Mouse (Mus musculus): ENCODE results near the gene St6galnac6. TPM values are rescaled to one million over a fixed set of nuclear protein-coding genes. Genes with fewer than 3 reads are reported as not detected.

St6galnac6 gene
- polyA plus RNA-seq, 1 experiment from 2014 or later, result 21.6 TPM

DNA sequence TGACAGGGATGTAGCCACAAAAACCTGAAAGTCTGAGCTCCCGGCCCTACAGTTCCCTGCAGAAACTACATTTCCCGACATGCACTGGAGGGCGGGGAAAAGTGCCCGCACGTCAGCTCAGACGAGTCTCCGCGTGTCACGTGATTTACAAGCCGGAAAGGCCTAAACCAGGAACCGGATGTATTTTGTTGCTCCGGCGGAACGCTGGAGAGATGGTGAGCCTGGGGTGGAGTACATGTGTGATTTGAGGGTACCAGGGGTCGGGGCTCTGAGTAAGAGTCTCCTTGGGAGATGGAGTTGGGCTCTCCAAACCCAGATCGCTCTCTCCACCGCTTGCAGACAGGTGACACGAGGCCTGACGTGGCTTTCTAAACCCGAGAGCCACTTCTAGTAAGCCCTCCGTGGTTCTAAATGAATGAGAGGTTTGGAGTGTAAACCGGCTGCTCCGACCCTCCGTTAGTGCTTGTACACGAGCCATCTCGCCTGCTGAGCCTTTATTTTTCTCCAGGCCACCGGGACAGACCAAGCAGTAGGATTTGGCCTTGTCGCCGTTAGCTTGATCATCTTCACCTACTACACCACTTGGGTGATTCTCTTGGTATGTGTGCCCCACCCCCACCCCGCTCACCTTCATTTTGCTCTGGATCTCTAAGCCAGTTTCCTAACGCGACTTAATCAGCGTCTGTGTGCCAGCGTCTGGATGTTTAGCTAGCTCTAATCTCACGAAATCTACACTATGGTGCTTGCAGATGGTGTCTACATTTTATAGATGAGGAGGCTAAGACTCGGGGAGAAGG, 28.6 kb upstream of the St6galnac6 start, which contains the start of gene Dpm2:
TSS of gene Dpm2 (plus strand) at position 161 of the 797 bp plus-strand sequence.
- Histone ChIP-seq H3K27ac (ENCODE audit: low read length) (no peak within 1 kb of the TSS), H3K4me1 (replicated peaks; ENCODE audit: control insufficient read depth, insufficient read depth, low read length) (peaks cover 19% of the 10 kb centered on the region), H3K9me3 (ENCODE audit: control insufficient read depth, low read length) (no peaks in the 10 kb centered on the region), H3K36me3 (ENCODE audit: control insufficient read depth, insufficient read depth) (peaks cover 6% of the 10 kb centered on the region; the same call in 1 of the 2 replicates), H3K4me2 (ENCODE audit: low read length) (peak within 1 kb of the TSS; percentile 89), H3K9ac (replicated peaks; ENCODE audit: low read depth, low read length) (peak within 1 kb of the TSS; percentile 57), H3K4me3 (replicated peaks; ENCODE audit: low read length) (peak within 1 kb of the TSS; percentile 58), H3K27me3 (replicated peaks; ENCODE audit: control insufficient read depth, insufficient read depth, low read length) (no peaks in the 10 kb centered on the region)
- ATAC-seq, result peak; percentile 86
- 2% methylated on average over 36 of the region's 36 CpGs for WGBS

DNA sequence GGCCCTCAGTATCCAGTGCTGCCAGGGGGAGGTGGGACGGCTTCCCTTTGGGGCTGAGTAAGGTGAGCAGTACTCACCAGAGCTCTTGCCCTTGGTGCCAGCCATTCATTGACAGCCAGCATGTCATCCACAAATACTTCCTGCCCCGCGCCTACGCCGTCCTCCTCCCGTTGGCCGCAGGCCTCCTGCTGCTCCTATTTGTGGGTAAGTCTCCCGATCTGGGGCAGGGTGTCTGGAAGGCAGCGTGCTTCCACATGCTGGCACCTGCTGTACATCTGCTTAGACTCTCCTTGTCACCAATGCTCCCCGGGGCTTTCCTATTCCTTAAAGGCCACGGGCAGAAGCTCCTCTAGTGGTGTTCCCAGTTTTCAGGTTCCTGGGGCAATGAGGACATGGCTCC, 27.3 kb upstream of the St6galnac6 start:
- H3K4me3 ChIP-seq (replicated peaks; ENCODE audit: low read length), result no peak overlapping the region

DNA sequence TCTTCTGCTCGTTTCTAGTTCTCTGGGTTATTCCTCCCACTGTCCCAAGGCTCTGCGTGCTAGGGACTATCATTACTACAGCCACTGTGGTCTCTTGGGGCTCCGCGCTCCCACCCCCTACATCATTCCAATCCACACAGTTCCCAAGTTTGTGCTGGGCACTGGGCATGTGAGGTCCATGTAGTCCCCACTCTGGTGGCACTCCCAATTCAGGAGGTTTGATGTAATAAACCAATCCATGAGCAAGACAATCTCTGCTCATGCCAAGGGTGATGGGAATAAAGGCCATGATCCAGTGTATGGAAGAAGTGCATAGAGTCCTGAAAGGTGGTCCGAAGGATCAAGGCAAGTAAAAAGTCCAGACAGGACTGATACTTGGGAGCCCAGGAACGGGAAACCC, 25.0 kb upstream of the St6galnac6 start, which contains the start of gene Pip5kl1:
TSS of gene Pip5kl1 (plus strand) at position 301 of the 400 bp plus-strand sequence.
- H3K27ac ChIP-seq (ENCODE audit: low read length), result no peak within 1 kb of the TSS

More for the DNA sequence above, 27.3 kb upstream of the St6galnac6 start:
- Histone ChIP-seq H3K4me1 (replicated peaks; ENCODE audit: control insufficient read depth, insufficient read depth, low read length) (peaks cover 19% of the 10 kb centered on the region), H3K27me3 (replicated peaks; ENCODE audit: control insufficient read depth, insufficient read depth, low read length) (no peaks in the 10 kb centered on the region), H3K4me2 (ENCODE audit: low read length) (no peak overlapping the region), H3K9ac (replicated peaks; ENCODE audit: low read depth, low read length) (no peak overlapping the region), H3K27ac (ENCODE audit: low read length) (no peak overlapping the region), H3K9me3 (ENCODE audit: control insufficient read depth, low read length) (no peaks in the 10 kb centered on the region), H3K36me3 (ENCODE audit: control insufficient read depth, insufficient read depth) (peaks cover 6% of the 10 kb centered on the region; the same call in 1 of the 2 replicates)
- ATAC-seq, result no peak
- WGBS, result 88% methylated on average over 11 of the region's 11 CpGs

DNA sequence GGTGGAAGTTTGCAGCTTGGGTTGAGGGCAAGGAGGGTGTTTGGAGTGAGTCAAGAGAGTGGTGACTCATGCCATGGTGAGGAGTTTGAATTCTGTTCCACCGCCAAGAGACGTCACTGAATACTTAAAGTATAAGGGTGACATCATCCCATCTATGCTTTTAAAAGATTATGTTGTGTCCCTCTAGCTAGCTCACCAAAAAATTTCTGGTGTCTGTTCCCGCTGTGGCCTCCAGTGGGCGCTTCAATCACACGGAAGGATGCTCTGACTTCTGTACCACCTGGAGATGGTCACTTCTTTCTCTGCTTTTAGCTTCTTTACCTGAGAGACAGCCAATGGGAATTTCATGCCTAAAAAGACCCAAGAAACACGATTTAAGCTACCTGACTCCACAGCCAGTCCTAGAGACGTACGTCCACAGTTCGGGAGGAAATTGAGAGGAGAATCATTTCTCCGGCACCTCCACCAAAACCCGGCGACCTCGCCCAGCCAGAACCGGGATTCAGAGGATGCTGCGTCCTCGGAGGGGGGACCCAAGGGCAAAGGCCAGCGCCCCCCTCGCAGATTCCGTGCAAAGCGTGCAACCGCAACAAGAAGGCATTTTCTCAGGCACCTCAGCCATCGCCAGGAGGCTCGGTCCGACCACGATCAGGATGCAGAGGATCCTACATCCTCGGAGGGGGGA, 24.5 kb upstream of the St6galnac6 start:
- WGBS, result under 1% methylated on average over 26 of the region's 26 CpGs
- Histone ChIP-seq H3K4me3 (replicated peaks; ENCODE audit: low read length) (peak overlapping the region; percentile 59), H3K9ac (replicated peaks; ENCODE audit: low read depth, low read length) (peak overlapping the region; percentile 63), H3K4me1 (replicated peaks; ENCODE audit: control insufficient read depth, insufficient read depth, low read length) (peaks cover 19% of the 10 kb centered on the region), H3K27me3 (replicated peaks; ENCODE audit: control insufficient read depth, insufficient read depth, low read length) (peaks cover 8% of the 10 kb centered on the region; the same call in 1 of the 2 replicates), H3K36me3 (ENCODE audit: control insufficient read depth, insufficient read depth) (no peaks in the 10 kb centered on the region), H3K27ac (ENCODE audit: low read length) (no peak overlapping the region), H3K4me2 (ENCODE audit: low read length) (peak overlapping the region; percentile 99), H3K9me3 (ENCODE audit: control insufficient read depth, low read length) (no peaks in the 10 kb centered on the region)
- ATAC-seq, result peak; percentile 34; the same call in 1 of the 2 replicates

More for the DNA sequence above, 25.0 kb upstream of the St6galnac6 start, which contains the start of gene Pip5kl1:
- 81% methylated on average over 6 of the region's 6 CpGs for WGBS
- Histone ChIP-seq H3K9ac (replicated peaks; ENCODE audit: low read depth, low read length) (peak within 1 kb of the TSS; percentile 63), H3K36me3 (ENCODE audit: control insufficient read depth, insufficient read depth) (no peaks in the 10 kb centered on the region), H3K4me1 (replicated peaks; ENCODE audit: control insufficient read depth, insufficient read depth, low read length) (peaks cover 19% of the 10 kb centered on the region), H3K9me3 (ENCODE audit: control insufficient read depth, low read length) (no peaks in the 10 kb centered on the region), H3K4me3 (replicated peaks; ENCODE audit: low read length) (peak within 1 kb of the TSS; percentile 59), H3K4me2 (ENCODE audit: low read length) (peak within 1 kb of the TSS; percentile 99), H3K27me3 (replicated peaks; ENCODE audit: control insufficient read depth, insufficient read depth, low read length) (peaks cover 5% of the 10 kb centered on the region; the same call in 1 of the 2 replicates)
- no peak for ATAC-seq

DNA sequence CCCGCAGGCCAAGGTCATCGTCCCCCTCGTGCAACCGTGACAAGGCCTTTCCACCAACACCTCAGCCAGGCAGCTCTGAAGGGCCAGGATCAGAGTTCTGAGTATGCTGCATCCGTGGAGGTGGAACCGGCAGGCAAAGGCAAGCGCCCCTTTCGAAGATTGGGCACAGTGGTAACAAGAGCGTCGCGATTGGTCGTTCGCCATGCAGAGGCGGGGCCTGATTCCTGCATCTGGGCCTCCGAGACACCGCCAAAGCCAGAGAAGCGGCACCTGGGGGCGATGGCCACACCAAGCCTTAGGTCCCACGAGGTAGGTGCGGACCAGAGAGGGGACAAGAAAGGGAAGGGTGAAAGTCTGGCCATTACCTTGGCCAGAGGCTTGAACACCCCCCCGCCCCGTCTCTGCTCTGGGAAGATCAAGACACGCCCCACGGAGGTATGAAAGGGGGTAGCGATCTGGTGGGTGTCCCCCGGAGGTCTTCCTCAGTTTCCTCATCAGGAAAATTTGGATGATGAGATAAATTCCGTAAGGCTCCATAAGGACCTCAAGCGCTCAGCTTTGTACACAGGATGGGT, 23.8 kb upstream of the St6galnac6 start, which contains the start of gene 9430097D07Rik:
TSS of gene 9430097D07Rik (minus strand) at position 99 of the 575 bp plus-strand sequence.
- ATAC-seq, result peak; percentile 82
- peak within 1 kb of the TSS; percentile 59 for H3K4me3 ChIP-seq (replicated peaks; ENCODE audit: low read length)
- H3K9ac ChIP-seq (replicated peaks; ENCODE audit: low read depth, low read length), result peak within 1 kb of the TSS; percentile 63
- H3K4me2 ChIP-seq (ENCODE audit: low read length), result peak within 1 kb of the TSS; percentile 99
- H3K36me3 ChIP-seq (ENCODE audit: control insufficient read depth, insufficient read depth), result no peaks in the 10 kb centered on the region
- H3K27ac ChIP-seq (ENCODE audit: low read length), result no peak within 1 kb of the TSS
- peaks cover 8% of the 10 kb centered on the region; the same call in 1 of the 2 replicates for H3K27me3 ChIP-seq (replicated peaks; ENCODE audit: control insufficient read depth, insufficient read depth, low read length)
- WGBS, result 3% methylated on average over 28 of the region's 28 CpGs
- H3K9me3 ChIP-seq (ENCODE audit: control insufficient read depth, low read length), result no peaks in the 10 kb centered on the region
- peaks cover 19% of the 10 kb centered on the region for H3K4me1 ChIP-seq (replicated peaks; ENCODE audit: control insufficient read depth, insufficient read depth, low read length)

DNA sequence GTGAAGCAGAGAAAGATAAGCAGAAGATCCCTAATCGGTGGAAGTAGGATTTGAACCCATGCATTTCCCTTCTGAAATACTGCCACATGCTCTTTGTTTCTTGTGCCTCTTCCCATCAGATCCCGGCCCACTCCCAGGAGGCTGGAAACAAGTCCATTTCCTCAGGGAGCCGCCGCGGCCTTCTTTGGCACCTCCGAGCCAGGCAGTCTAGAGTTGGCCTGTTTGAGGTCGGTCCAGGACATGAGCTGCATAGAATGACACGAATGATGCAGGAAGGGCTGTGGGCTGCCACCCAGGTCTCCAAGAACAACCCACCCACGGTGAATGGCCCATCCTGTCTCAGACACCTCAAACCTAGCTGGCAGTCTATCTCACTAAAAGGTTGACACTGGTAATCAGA, 23.0 kb upstream of the St6galnac6 start:
- H3K27ac ChIP-seq (ENCODE audit: low read length), result no peak overlapping the region
- H3K4me1 ChIP-seq (replicated peaks; ENCODE audit: control insufficient read depth, insufficient read depth, low read length), result peaks cover 14% of the 10 kb centered on the region
- H3K36me3 ChIP-seq (ENCODE audit: control insufficient read depth, insufficient read depth), result no peaks in the 10 kb centered on the region
- no peaks in the 10 kb centered on the region for H3K9me3 ChIP-seq (ENCODE audit: control insufficient read depth, low read length)
- H3K9ac ChIP-seq (replicated peaks; ENCODE audit: low read depth, low read length), result no peak overlapping the region
- WGBS, result 87% methylated on average over 9 of the region's 9 CpGs
- no peak for ATAC-seq
- H3K4me2 ChIP-seq (ENCODE audit: low read length), result no peak overlapping the region
- H3K4me3 ChIP-seq (replicated peaks; ENCODE audit: low read length), result no peak overlapping the region
- peaks cover 8% of the 10 kb centered on the region; the same call in 1 of the 2 replicates for H3K27me3 ChIP-seq (replicated peaks; ENCODE audit: control insufficient read depth, insufficient read depth, low read length)

DNA sequence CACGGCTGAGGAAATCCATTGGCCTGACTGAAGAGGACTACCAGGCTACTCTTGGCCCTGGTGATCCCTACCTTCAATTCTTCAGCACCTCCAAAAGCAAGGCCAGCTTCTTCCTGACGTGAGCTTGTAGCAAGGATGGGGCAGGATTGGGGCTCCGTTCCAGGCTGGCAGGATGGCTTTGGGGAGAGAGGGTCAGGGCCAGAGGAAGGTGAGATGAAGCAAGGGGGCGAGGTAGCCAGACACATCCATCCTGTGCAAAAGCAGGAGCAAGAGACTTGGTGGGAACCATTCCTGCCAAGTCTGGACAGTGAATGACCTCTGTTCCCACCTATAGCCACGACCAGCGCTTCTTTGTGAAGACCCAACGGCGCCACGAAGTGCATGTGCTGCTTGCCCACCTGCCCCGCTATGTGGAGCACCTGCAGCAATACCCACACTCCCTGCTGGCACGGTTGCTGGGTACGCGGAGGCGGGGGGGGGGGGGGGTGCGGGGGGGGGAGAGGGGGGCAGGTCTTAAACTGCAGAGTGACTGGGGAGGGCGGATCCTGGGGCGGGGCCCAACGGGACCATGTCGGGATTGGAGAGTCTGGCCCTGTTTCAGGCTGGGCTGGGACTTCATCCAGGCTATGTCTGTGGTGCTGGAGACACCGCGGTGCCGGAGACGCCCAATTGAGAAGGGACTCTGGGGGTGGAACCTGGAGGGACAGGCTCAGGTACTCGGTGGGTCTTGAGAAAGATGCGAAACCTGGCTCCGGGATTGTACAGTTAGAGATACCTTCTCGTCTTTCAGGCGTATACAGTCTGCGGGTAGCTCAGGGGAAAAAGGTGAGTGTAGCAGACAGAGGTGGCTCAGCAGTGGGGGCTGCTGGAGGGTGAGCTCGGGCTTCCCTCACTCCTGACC, 21.1 kb upstream of the St6galnac6 start:
- Histone ChIP-seq H3K27ac (ENCODE audit: low read length) (no peak overlapping the region), H3K4me1 (replicated peaks; ENCODE audit: control insufficient read depth, insufficient read depth, low read length) (peaks cover 11% of the 10 kb centered on the region)

DNA sequence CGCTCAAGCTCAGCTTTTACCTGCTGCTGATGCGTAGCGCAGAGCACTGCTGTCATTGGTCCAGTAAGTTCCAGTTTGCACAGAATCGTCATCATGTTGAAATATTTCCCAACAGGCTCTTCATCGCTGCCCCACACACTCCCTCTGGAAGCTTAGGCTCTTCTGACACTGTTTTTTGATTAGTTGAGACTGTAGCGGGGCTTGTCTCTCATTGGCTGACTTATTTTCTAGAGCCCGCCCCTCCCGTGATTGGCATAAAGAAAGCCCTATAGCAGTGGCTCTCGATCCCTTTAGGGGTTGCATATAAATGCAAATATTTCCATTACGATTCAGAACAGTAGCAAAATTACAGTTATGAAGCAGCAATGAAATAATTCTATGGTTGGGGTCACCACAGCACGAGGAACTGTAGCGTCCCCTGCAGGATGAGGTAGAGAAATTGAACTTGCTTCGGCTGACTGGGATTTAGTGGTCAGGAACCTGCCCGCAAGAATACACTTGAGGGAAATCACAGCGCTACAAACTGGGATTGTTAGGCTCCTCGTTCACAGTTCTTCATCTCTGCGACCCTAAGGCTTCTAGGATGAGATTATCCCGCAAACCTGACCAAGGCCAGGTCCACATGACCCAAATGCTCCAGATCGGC, 17.9 kb upstream of the St6galnac6 start:
- no peaks in the 10 kb centered on the region for H3K9me3 ChIP-seq (ENCODE audit: control insufficient read depth, low read length)
- 37% methylated on average over 19 of the region's 19 CpGs for WGBS
- H3K27ac ChIP-seq (ENCODE audit: low read length), result no peak overlapping the region
- H3K27me3 ChIP-seq (replicated peaks; ENCODE audit: control insufficient read depth, insufficient read depth, low read length), result peaks cover 8% of the 10 kb centered on the region; the same call in 1 of the 2 replicates
- H3K4me1 ChIP-seq (replicated peaks; ENCODE audit: control insufficient read depth, insufficient read depth, low read length), result peaks cover 7% of the 10 kb centered on the region
- H3K36me3 ChIP-seq (ENCODE audit: control insufficient read depth, insufficient read depth), result no peaks in the 10 kb centered on the region
- peak; percentile 81 for ATAC-seq
- no peak overlapping the region for H3K9ac ChIP-seq (replicated peaks; ENCODE audit: low read depth, low read length)
- H3K4me3 ChIP-seq (replicated peaks; ENCODE audit: low read length), result peak overlapping the region; percentile 18; the same call in 1 of the 2 replicates
- H3K4me2 ChIP-seq (ENCODE audit: low read length), result peak overlapping the region; percentile 9; the same call in 1 of the 2 replicates

More for the DNA sequence above, 21.1 kb upstream of the St6galnac6 start:
- peaks cover 8% of the 10 kb centered on the region; the same call in 1 of the 2 replicates for H3K27me3 ChIP-seq (replicated peaks; ENCODE audit: control insufficient read depth, insufficient read depth, low read length)
- H3K36me3 ChIP-seq (ENCODE audit: control insufficient read depth, insufficient read depth), result no peaks in the 10 kb centered on the region
- no peaks in the 10 kb centered on the region for H3K9me3 ChIP-seq (ENCODE audit: control insufficient read depth, low read length)
- no peak for ATAC-seq
- no peak overlapping the region for H3K4me3 ChIP-seq (replicated peaks; ENCODE audit: low read length)
- no peak overlapping the region for H3K9ac ChIP-seq (replicated peaks; ENCODE audit: low read depth, low read length)
- no peak overlapping the region for H3K4me2 ChIP-seq (ENCODE audit: low read length)
- 42% methylated on average over 25 of the region's 30 CpGs for WGBS

All from forebrain, embryonic 16.5 days (tissue).